ENCODE assay signal across 20 mouse cellular contexts in the genomic region with DNA sequence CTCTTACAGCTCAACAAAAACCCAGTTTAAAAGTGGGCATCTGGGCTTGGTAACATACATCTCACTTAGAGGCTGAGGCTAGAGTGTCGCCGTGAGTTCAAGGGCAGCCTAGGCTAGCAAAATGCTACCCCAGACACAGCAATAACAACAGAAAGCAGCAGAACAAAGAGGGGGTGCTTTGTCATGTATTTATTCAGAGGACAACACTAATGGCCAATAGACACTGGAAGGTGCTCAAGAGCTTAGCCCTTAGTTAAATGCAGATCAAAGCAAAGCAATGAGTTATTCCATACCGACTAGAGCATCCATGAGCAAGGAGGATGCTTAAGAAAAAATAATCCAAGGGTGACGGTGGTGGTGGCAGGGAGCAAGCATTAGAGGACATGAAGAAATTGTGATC.
DNase-seq lines count a peak whose midpoint lies in the region; TF ChIP-seq lines count a peak whose summit lies in the region.
"Had no signal": no experiment of that assay in that cellular context is flagged by ENCODE, and none has a peak within 500 bp of the region (broad histone marks: within the 10 kb centered on the region; RNA-seq: fewer than 3 reads in every experiment).

No protein-coding gene starts in this region.

- H3K27ac ChIP-seq in ES-E14 (ENCODE audit: insufficient read depth, low read depth, low read length, poor library complexity, severe bottlenecking) (no peak overlapping the region), macrophage (peak overlapping the region; percentile 67)
- H3K27ac ChIP-seq: embryonic facial prominence, embryonic 13.5 days; embryonic facial prominence, embryonic 15.5 days; forebrain, embryonic 10.5 days; forebrain, embryonic 12.5 days had no signal

- no peak overlapping the region for H3K9ac ChIP-seq in ES-E14 (ENCODE audit: insufficient read depth, low read depth, low read length, poor library complexity, severe bottlenecking)
- H3K9ac ChIP-seq: embryonic facial prominence, embryonic 13.5 days; embryonic facial prominence, embryonic 15.5 days; forebrain, embryonic 12.5 days had no signal

- H3K4me3 ChIP-seq in ES-E14 (ENCODE audit: insufficient read depth in 1 of 2, low read depth in 1 of 2, low read length in 2 of 2, poor library complexity in 1 of 2, severe bottlenecking in 1 of 2) (no peak overlapping the region), macrophage (ENCODE audit: inconsistent target) (no peak overlapping the region)
- H3K4me3 ChIP-seq: embryonic facial prominence, embryonic 13.5 days; embryonic facial prominence, embryonic 15.5 days; erythroblast, embryonic 14.5 days; forebrain, embryonic 10.5 days; forebrain, embryonic 12.5 days had no signal

- H3K9me3 ChIP-seq in ES-E14 (ENCODE audit: control insufficient read depth, insufficient read depth, low read depth, low read length) = no peaks in the 10 kb centered on the region
- H3K9me3 ChIP-seq: embryonic facial prominence, embryonic 13.5 days; embryonic facial prominence, embryonic 15.5 days; forebrain, embryonic 10.5 days; forebrain, embryonic 12.5 days had no signal

- peak; percentile 30 for DNase-seq in ES-E14 (ENCODE audit: low read depth, low spot score)
- DNase-seq in ZHBTc4 (ENCODE audit: low read depth, low spot score) = peak; percentile 69
- no peak for DNase-seq in retina, postnatal 1 day
- no peak for DNase-seq in layer of hippocampus, postnatal 14 days (ENCODE audit: low spot score in 2 of 2)
- no peak for DNase-seq in frontal cortex, postnatal 14 days (ENCODE audit: low spot score in 2 of 2)
- DNase-seq: adrenal gland, adult 2 months; adrenal gland, postnatal 10 days; adrenal gland, postnatal 25 days; cerebellum, adult 11-12 months; cerebellum, adult 2 months; cerebellum, adult 9-10 months; cerebellum, postnatal 10 days; cerebellum, postnatal 25 days; embryo, embryonic 11 days had no signal

- in situ Hi-C loops in ES-E14 (cut with MboI; ENCODE audit: low sequenced_read_pairs in 2 of 2, unreplicated experiment in 2 of 2) = no loop called here

- WGBS in macrophage (ENCODE audit: missing documents) = 94% methylated on average over 4 of the region's 4 CpGs

- H3K79me2 ChIP-seq in macrophage (ENCODE audit: inconsistent target) = no peaks in the 10 kb centered on the region

- no peaks in the 10 kb centered on the region for H3K36me3 ChIP-seq in ES-E14 (ENCODE audit: control insufficient read depth, insufficient read depth, low read length, poor library complexity, severe bottlenecking)
- no peaks in the 10 kb centered on the region for H3K36me3 ChIP-seq in macrophage (ENCODE audit: inconsistent target)
- H3K36me3 ChIP-seq: embryonic facial prominence, embryonic 13.5 days; embryonic facial prominence, embryonic 15.5 days; forebrain, embryonic 10.5 days; forebrain, embryonic 12.5 days had no signal

- H3K4me1 ChIP-seq in ES-E14 (ENCODE audit: control insufficient read depth in 2 of 2, insufficient read depth in 2 of 2, low read length in 2 of 2, poor library complexity in 1 of 2) = no peaks in the 10 kb centered on the region; a peak in 1 of 4 replicates
- H3K4me1 ChIP-seq: embryonic facial prominence, embryonic 15.5 days had no signal

TF ChIP-seq in ES-E14, 5 proteins besides CTCF, POLR2A, EP300 and RAD21:
- no peak for TF ChIP-seq ZNF384 (IDR thresholded peaks at IDR 0.05; ENCODE audit: low read depth, low read length)
- TF ChIP-seq ZC3H11A (IDR thresholded peaks at IDR 0.05; ENCODE audit: borderline replicate concordance, low read depth, low read length) = no peak
- no peak for TF ChIP-seq MAFK (IDR thresholded peaks at IDR 0.05; ENCODE audit: insufficient read depth, low read depth, low read length)
- TF ChIP-seq CHD2 (IDR thresholded peaks at IDR 0.05; ENCODE audit: low read depth, low read length) = no peak
- no peak for TF ChIP-seq HCFC1 (IDR thresholded peaks at IDR 0.05; ENCODE audit: borderline replicate concordance, insufficient read depth, low read length)

Comparison
In these comparisons a context has a peak if more than half of its experiments do, and no peak if none do; other contexts are left out.
1. DNase-seq: peak in ES-E14 (single experiment) and ZHBTc4 (single experiment); none in retina, postnatal 1 day (single experiment), layer of hippocampus, postnatal 14 days (0 of 2) and frontal cortex, postnatal 14 days (0 of 2).